Mouse (Mus musculus): ENCODE data around the gene Slamf9. TPM values are rescaled to one million over a fixed set of nuclear protein-coding genes. Genes with fewer than 3 reads are reported as not detected.

The Slamf9 gene
- polyA plus RNA-seq, 1 experiment: 1.4 TPM

DNA sequence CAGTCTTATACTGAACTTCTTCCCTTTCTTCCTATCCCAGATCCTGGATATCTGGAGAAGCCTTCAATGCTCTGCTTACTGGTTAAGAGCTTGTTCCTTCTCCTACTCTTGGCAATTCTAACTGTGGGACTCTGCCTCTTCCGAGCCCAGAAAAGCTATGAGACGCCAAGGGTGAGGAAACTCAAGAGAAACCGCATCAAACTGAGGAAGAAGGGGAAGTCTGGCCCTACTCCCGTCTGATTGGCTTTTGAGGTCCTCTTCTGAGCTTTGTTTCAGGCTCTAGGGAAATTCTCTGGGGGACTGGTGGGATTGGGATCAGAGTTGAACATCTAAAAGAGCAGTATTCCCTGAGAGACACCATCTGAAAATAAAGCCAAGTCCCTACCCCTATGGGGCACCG lies 2.9 kb downstream of the Slamf9 start:
- H3K4me3 ChIP-seq (ENCODE audit: insufficient read depth, low read length): no peak overlapping the region
- no peak overlapping the region for H3K27ac ChIP-seq (ENCODE audit: insufficient read depth, low read length)
- no peak for TF ChIP-seq CTCF (IDR thresholded peaks at IDR 0.05; ENCODE audit: extremely low read depth, insufficient read depth, low read length)
- no peak for TF ChIP-seq POLR2A (IDR thresholded peaks at IDR 0.05; ENCODE audit: extremely low read depth, insufficient read depth, low read length)
- H3K4me1 ChIP-seq (ENCODE audit: control insufficient read depth, insufficient read depth, low read length): no peaks in the 10 kb centered on the region; the same call in 1 of the 2 replicates

- Histone ChIP-seq H3K4me3 (ENCODE audit: insufficient read depth, low read length) (no peak overlapping the region), H3K27ac (ENCODE audit: insufficient read depth, low read length) (no peak overlapping the region), H3K4me1 (ENCODE audit: control insufficient read depth, insufficient read depth, low read length) (no peaks in the 10 kb centered on the region)
- TF ChIP-seq POLR2A (IDR thresholded peaks at IDR 0.05; ENCODE audit: extremely low read depth, insufficient read depth, low read length): no peak
- TF ChIP-seq CTCF (IDR thresholded peaks at IDR 0.05; ENCODE audit: extremely low read depth, insufficient read depth, low read length): no peak
Observed at GRCm38 (mm10) chr1:172480376-172480775, 5.2 kb downstream of the Slamf9 start.

DNA sequence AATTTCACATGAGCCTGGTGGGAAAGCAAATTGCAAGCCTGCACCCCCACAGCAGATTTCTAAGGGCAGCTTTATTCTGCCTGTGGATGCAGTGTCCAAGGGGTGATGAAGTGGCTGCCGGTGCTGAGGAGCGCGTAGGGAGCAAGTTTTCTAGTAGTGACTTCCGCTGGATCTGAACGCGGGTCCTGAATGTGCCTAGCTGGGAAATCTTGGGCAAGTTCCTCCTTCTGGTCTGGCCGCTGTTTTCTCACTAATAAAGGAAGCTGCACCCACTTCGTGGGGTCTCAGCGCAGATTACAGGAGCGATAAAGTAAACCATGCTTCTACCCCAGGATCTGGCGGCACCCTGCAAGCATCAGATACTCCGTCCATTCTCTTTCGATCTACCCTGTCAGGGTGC lies 6.0 kb downstream of the Slamf9 start:
- H3K4me3 ChIP-seq (ENCODE audit: insufficient read depth, low read length): no peak overlapping the region
- H3K27ac ChIP-seq (ENCODE audit: insufficient read depth, low read length): no peak overlapping the region
- TF ChIP-seq POLR2A (IDR thresholded peaks at IDR 0.05; ENCODE audit: extremely low read depth, insufficient read depth, low read length) (no peak), CTCF (IDR thresholded peaks at IDR 0.05; ENCODE audit: extremely low read depth, insufficient read depth, low read length) (no peak)
- H3K4me1 ChIP-seq (ENCODE audit: control insufficient read depth, insufficient read depth, low read length): no peaks in the 10 kb centered on the region

- Histone ChIP-seq H3K4me1 (ENCODE audit: control insufficient read depth, insufficient read depth, low read length) (no peaks in the 10 kb centered on the region), H3K4me3 (ENCODE audit: insufficient read depth, low read length) (peak within 1 kb of the TSS; percentile 37), H3K27ac (ENCODE audit: insufficient read depth, low read length) (no peak within 1 kb of the TSS)
- no peak for TF ChIP-seq POLR2A (IDR thresholded peaks at IDR 0.05; ENCODE audit: extremely low read depth, insufficient read depth, low read length)
- TF ChIP-seq CTCF (IDR thresholded peaks at IDR 0.05; ENCODE audit: extremely low read depth, insufficient read depth, low read length): 0 out of 2 replicates have a peak, but pooled peaks have one; percentile 2
Observed at GRCm38 (mm10) chr1:172481540-172482280, 6.6 kb downstream of the Slamf9 start, which contains the start of gene Igsf9. Gene Igsf9 (plus strand): TSS chr1:172481788.

DNA sequence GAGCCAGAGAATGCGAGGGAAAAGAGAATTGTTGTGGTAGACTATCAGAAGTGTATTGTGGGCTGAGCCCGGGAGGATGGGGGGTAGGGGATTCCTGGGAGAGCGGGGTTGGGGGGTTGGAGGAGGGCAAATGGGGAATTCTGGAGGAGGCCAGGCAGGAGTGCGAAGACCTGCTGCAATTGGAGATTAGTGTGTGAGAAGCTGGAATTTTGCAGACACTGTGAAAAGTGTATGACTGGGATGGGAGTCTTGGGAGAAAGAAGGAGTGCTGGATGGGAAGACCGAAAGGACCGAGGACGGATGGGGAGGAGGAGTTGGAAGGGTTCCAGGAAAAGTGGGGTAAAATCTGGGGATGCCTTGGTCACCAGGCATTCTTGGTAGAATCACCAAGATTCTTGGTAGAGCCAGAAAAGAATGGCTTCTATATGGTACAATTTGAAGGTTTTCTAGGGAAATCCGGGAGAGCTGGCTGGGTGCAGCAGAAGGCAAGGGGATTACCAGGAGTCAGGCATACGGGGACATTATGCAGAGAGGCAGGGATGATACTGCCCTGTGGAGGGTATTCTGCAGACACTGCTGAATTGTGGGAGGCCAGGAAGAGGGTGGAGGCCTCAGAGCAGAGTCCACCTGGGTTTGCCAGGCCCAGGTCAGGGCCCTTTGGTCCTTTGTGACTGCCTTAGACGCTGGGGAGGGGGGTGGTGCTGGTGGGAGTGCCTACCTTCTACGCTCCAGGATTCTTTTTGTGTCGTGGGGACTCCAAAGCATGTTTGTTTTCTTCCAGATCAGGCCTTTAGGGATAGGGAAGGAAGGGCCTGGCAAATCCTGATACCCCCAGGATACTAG lies 7.6 kb downstream of the Slamf9 start:
- H3K4me1 ChIP-seq (ENCODE audit: control insufficient read depth, insufficient read depth, low read length): no peaks in the 10 kb centered on the region
- H3K27ac ChIP-seq (ENCODE audit: insufficient read depth, low read length): no peak overlapping the region
- no peak for TF ChIP-seq CTCF (IDR thresholded peaks at IDR 0.05; ENCODE audit: extremely low read depth, insufficient read depth, low read length)
- H3K4me3 ChIP-seq (ENCODE audit: insufficient read depth, low read length): peak overlapping the region; percentile 37

DNA sequence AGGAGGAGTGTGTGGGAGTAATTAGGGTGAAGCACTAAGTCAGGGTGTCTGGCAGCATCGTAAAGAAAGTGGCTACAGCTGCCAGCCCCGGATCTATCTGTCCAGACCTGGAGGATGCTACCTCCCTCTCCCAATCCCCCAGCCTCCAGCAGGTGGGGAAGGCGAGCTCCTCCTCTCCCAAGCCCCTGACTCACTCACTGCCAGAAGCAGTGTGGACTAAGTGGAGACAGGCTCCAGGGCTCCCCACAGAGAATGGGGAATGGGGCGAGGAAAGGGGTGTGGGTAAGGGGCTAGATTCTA lies 8.2 kb downstream of the Slamf9 start:
- Histone ChIP-seq H3K4me1 (ENCODE audit: control insufficient read depth, insufficient read depth, low read length) (no peaks in the 10 kb centered on the region), H3K4me3 (ENCODE audit: insufficient read depth, low read length) (no peak overlapping the region), H3K27ac (ENCODE audit: insufficient read depth, low read length) (no peak overlapping the region)
- TF ChIP-seq POLR2A (IDR thresholded peaks at IDR 0.05; ENCODE audit: extremely low read depth, insufficient read depth, low read length) (no peak), CTCF (IDR thresholded peaks at IDR 0.05; ENCODE audit: extremely low read depth, insufficient read depth, low read length) (no peak)

- H3K27ac ChIP-seq (ENCODE audit: insufficient read depth, low read length): no peak overlapping the region
- H3K4me1 ChIP-seq (ENCODE audit: control insufficient read depth, insufficient read depth, low read length): no peaks in the 10 kb centered on the region
- no peak overlapping the region for H3K4me3 ChIP-seq (ENCODE audit: insufficient read depth, low read length)
- no peak for TF ChIP-seq CTCF (IDR thresholded peaks at IDR 0.05; ENCODE audit: extremely low read depth, insufficient read depth, low read length)
- TF ChIP-seq POLR2A (IDR thresholded peaks at IDR 0.05; ENCODE audit: extremely low read depth, insufficient read depth, low read length): no peak
Observed at GRCm38 (mm10) chr1:172484236-172484635, 9.1 kb downstream of the Slamf9 start.

DNA sequence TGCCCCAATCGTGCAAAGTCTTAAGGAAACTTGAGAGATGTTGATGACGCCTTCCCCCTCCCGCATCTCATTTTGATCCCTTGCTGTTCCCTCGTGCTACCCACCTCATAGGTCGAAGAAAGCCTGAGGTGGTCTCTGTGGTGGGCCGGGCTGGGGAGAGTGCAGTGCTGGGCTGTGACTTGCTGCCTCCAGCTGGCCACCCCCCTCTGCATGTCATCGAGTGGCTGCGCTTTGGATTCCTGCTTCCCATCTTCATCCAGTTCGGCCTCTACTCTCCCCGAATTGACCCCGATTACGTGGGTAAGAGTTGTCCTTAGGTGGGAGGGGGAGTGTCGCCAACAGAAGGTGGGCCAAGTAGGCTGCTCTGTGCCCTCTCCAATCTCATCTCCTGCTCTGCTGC lies 9.5 kb downstream of the Slamf9 start:
- no peak overlapping the region for H3K27ac ChIP-seq (ENCODE audit: insufficient read depth, low read length)
- H3K4me3 ChIP-seq (ENCODE audit: insufficient read depth, low read length): no peak overlapping the region
- TF ChIP-seq CTCF (IDR thresholded peaks at IDR 0.05; ENCODE audit: extremely low read depth, insufficient read depth, low read length): no peak
- TF ChIP-seq POLR2A (IDR thresholded peaks at IDR 0.05; ENCODE audit: extremely low read depth, insufficient read depth, low read length): no peak
- no peaks in the 10 kb centered on the region for H3K4me1 ChIP-seq (ENCODE audit: control insufficient read depth, insufficient read depth, low read length)

DNA sequence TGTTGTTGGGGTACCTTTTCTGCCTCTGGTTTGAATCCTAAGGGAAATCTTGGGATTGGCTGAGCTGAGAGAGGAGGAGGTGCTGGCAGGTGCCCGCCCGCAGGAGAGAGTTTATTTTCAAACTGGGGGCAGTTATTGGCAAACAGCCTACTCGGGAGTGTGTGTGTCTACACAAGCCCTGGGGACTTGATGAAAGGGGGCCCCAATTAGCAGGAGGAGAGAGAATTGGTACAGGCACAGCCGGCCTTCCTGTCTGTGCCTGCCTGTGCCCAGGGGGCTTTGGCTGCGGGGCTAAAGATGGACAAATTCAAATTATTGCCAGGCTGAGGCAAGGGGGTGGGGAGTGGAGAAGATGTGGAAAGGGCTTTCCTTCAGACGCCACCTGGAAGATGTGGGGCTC lies 10.7 kb downstream of the Slamf9 start:
- Histone ChIP-seq H3K27ac (ENCODE audit: insufficient read depth, low read length) (no peak overlapping the region), H3K4me1 (ENCODE audit: control insufficient read depth, insufficient read depth, low read length) (no peaks in the 10 kb centered on the region), H3K4me3 (ENCODE audit: insufficient read depth, low read length) (no peak overlapping the region)
- TF ChIP-seq CTCF (IDR thresholded peaks at IDR 0.05; ENCODE audit: extremely low read depth, insufficient read depth, low read length): no peak
- no peak for TF ChIP-seq POLR2A (IDR thresholded peaks at IDR 0.05; ENCODE audit: extremely low read depth, insufficient read depth, low read length)

GRCm38 (mm10) chr1:172486236-172486635 lies 11.1 kb downstream of the Slamf9 start:
- no peak for TF ChIP-seq POLR2A (IDR thresholded peaks at IDR 0.05; ENCODE audit: extremely low read depth, insufficient read depth, low read length)
- TF ChIP-seq CTCF (IDR thresholded peaks at IDR 0.05; ENCODE audit: extremely low read depth, insufficient read depth, low read length): no peak
- no peak overlapping the region for H3K4me3 ChIP-seq (ENCODE audit: insufficient read depth, low read length)
- no peaks in the 10 kb centered on the region for H3K4me1 ChIP-seq (ENCODE audit: control insufficient read depth, insufficient read depth, low read length)
- no peak overlapping the region for H3K27ac ChIP-seq (ENCODE audit: insufficient read depth, low read length)
